Mouse (Mus musculus) stomach, embryonic 16.5 days (tissue): ENCODE data around the gene Gdf15. TPM values are rescaled to one million over a fixed set of nuclear protein-coding genes. Genes with fewer than 3 reads are reported as not detected.

ENCODE experiments used
- ATAC-seq: fragments of 200-750 bp; cut with Nextera tagmentation; 2 replicates; pipeline ENCODE4 v1.8.0; 2017; ENCODE audit warnings: moderate number of reproducible peaks, moderate TSS enrichment; ENCODE audit not compliant: insufficient read depth, low FRiP score
- H3K27ac ChIP-seq: fragments of 300-500 bp; sonication (generic); 2 replicates; pipeline ENCODE4 v1.5.1; 2014; ENCODE audit warnings: low read length
- H3K27me3 ChIP-seq: fragments of 300-500 bp; sonication (generic); 2 replicates; pipeline ENCODE4 v1.6.1; 2014; ENCODE audit warnings: low read length, control low read depth, mixed read lengths; ENCODE audit not compliant: control insufficient read depth, insufficient read depth
- H3K36me3 ChIP-seq: fragments of 300-500 bp; sonication (generic); 2 replicates; pipeline ENCODE4 v1.6.1; 2014; ENCODE audit warnings: low read length; ENCODE audit not compliant: control insufficient read depth, insufficient read depth
- H3K4me1 ChIP-seq: fragments of 300-500 bp; sonication (generic); 2 replicates; pipeline ENCODE4 v1.6.1; 2014; ENCODE audit warnings: low read length, control low read depth, mixed read lengths; ENCODE audit not compliant: control insufficient read depth, insufficient read depth
- H3K4me2 ChIP-seq: fragments of 300-500 bp; sonication (generic); 2 replicates; pipeline ENCODE4 v1.6.1; 2014; ENCODE audit warnings: low read depth, low read length, mixed read lengths
- H3K4me3 ChIP-seq: fragments of 300-500 bp; sonication (generic); replicated peaks from 2 replicates; pipeline ENCODE4 v1.5.1; 2014; ENCODE audit warnings: mild to moderate bottlenecking, low read length
- H3K9ac ChIP-seq: fragments of 300-500 bp; sonication (generic); 2 replicates; pipeline ENCODE4 v1.6.1; 2014; ENCODE audit warnings: low read length
- H3K9me3 ChIP-seq: fragments of 300-500 bp; sonication (generic); replicated peaks from 2 replicates; pipeline ENCODE4 v1.6.1; 2016; ENCODE audit warnings: low read length, control low read depth; ENCODE audit not compliant: control insufficient read depth
- WGBS: fragments of 180-500 bp; shearing (Covaris S2); extraction: QIAGEN DNeasy Blood & Tissue Kit; methylation state at CpG from one replicate; pipeline ENCODE4 v1.1.7; 2014; 5-methylcytosine and 5-hydroxymethylcytosine counted together
- polyA plus RNA-seq: library from polyadenylated mRNA; unstranded; fragments of >200 nt; fragmentation: Nextera tagmentation; extraction: Ambion mirVana; gene quantifications from 2 replicates; pipeline ENCODE4 v1.2.1, GENCODE M21; 2015

The Gdf15 gene
- polyA plus RNA-seq: 0.57 and 0.60 TPM in 2 replicates

DNA sequence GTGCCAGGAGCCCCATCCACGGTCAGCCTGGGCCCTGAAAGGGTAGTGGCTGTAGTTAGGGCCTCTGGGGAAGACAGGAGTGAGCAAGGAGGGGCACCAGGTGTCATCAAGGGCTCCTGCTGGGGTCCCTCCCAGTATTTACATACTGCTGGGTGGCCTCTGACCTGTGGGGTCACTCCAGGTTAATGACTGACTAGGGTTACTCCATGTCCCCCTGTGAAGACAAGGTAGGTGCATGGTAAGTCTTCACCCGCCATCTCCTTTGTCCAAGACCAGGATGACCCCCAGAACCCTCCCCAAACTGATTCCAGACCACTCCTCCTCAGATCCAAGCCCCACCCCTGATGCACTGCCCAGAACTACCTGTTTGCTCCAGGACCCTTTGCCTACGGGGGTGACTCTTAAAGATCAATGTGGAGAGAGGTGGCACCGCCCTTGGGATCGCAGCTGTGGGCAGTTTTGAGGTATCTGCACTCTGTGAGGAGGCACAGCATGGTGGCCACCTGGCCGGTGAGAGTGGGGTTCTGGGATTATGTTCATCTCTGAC lies at the start of gene Gdf15:
TSS of gene Gdf15 (minus strand) at position 111 of the 547 bp plus-strand sequence.
- H3K9me3 ChIP-seq: no peaks in the 10 kb centered on the region
- no peaks in the 10 kb centered on the region for H3K36me3 ChIP-seq
- no peak within 1 kb of the TSS for H3K27ac ChIP-seq
- H3K4me1 ChIP-seq: peaks cover 31% of the 10 kb centered on the region
- 0 out of 2 replicates have a peak within 1 kb of the TSS, but pooled peaks have one; percentile 34 for H3K9ac ChIP-seq
- no peaks in the 10 kb centered on the region for H3K27me3 ChIP-seq
- ATAC-seq: no peak
- no peak within 1 kb of the TSS for H3K4me2 ChIP-seq
- H3K4me3 ChIP-seq: no peak within 1 kb of the TSS
- 72% methylated on average over 6 of the region's 6 CpGs for WGBS

DNA sequence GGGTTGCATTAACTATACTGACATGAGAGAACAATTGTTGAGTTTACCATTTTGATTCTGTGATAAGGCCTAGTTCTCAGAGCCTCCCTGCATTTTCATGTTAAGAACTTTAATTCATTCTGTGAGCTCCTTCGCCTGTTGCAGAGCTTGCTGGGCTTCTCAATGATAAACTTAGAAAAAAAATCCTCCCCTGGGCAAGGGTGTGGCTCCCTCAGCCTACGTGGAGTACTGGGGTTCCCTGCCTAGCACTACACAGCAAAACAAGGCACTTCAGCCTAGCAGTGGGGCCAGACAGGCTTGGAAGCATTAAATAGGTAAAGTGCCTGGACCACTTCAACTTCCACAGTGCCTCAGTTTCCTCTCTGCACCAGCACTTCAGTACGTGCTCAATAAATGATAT lies 49.2 kb upstream of the Gdf15 start:
- Histone ChIP-seq H3K4me1 (peaks cover 30% of the 10 kb centered on the region), H3K9ac (peak overlapping the region; percentile 73; the same call in 1 of the 2 replicates), H3K9me3 (no peaks in the 10 kb centered on the region), H3K4me2 (no peak overlapping the region), H3K36me3 (peaks cover 12% of the 10 kb centered on the region; the same call in 1 of the 2 replicates), H3K27ac (peak overlapping the region; percentile 74), H3K27me3 (no peaks in the 10 kb centered on the region), H3K4me3 (no peak overlapping the region)
- WGBS: 58% methylated on average over 3 of the region's 3 CpGs
- ATAC-seq: 0 out of 2 replicates have a peak, but pooled peaks have one; percentile 26

DNA sequence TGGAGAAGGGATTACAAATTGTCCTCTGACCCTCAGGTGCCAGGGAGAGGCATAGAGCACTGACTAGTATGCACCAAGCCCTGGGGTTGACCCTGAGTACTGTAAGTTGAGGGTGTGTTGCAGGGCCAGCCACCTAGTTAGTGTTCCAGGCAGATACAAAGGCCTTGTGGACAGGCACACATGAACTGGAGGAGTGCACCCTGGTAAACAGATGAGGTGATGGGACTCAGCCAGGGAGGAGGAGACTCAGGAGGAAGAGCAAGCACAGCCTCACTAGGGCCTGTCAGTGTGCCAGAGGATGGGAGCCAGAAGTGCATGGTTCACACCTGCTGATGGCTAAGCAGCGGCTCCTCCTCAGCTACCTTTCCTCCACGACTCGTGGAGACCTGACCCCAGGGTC lies 47.8 kb upstream of the Gdf15 start:
- H3K4me3 ChIP-seq: no peak overlapping the region
- peak overlapping the region; percentile 38; the same call in 1 of the 2 replicates for H3K9ac ChIP-seq
- peaks cover 12% of the 10 kb centered on the region; the same call in 1 of the 2 replicates for H3K36me3 ChIP-seq
- peak overlapping the region; percentile 83 for H3K27ac ChIP-seq
- H3K9me3 ChIP-seq: no peaks in the 10 kb centered on the region
- no peaks in the 10 kb centered on the region for H3K27me3 ChIP-seq
- 54% methylated on average over 3 of the region's 3 CpGs for WGBS
- no peak overlapping the region for H3K4me2 ChIP-seq
- peaks cover 30% of the 10 kb centered on the region for H3K4me1 ChIP-seq
- ATAC-seq: peak; percentile 24; the same call in 1 of the 2 replicates

DNA sequence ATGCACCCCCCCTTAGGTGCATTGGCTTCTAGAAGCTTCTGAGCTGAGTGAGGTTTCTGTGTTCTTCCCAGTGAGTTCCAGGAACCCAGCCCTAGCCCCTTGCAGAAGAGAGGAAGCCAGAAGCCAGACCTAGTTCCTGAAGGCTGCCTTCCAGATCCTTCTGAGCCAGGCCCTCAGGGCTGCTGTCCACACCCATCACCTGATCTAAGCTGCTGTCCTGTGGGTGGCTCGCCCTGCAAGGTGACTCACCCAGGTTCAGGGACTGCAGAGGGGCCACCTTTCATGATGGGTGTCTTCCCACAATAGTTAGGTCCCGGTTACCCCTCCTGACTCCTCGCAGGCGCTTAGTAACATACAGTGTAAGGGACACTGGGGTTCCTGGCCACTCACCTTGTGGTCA lies 47.1 kb upstream of the Gdf15 start:
- Histone ChIP-seq H3K4me3 (no peak overlapping the region), H3K4me1 (peaks cover 34% of the 10 kb centered on the region), H3K27ac (peak overlapping the region; percentile 83), H3K36me3 (peaks cover 12% of the 10 kb centered on the region; the same call in 1 of the 2 replicates), H3K9me3 (no peaks in the 10 kb centered on the region), H3K27me3 (no peaks in the 10 kb centered on the region), H3K4me2 (no peak overlapping the region), H3K9ac (0 out of 2 replicates have a peak overlapping the region, but pooled peaks have one; percentile 8)
- ATAC-seq: no peak
- 82% methylated on average over 4 of the region's 4 CpGs for WGBS

DNA sequence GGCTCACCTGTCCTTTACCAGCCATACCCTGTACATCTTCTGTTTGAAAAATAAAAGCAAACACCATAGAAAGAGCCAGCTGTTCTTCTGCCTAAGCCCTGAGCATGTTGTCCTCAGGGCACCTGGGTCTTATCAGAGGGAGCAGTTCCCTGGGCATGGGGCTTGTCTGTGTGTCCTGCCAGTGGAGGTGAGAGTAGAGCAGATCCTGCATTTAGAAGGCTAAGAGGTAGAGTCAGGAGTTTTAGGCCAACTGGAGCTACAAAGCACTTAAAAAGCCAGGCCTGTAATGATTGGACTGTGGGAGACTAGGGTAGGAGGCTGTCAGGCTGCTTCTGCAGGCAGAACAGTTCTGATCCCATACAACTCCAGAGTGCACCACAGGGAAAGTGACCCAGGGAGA lies 46.4 kb upstream of the Gdf15 start:
- H3K4me2 ChIP-seq: no peak overlapping the region
- H3K27ac ChIP-seq: peak overlapping the region; percentile 83
- no peaks in the 10 kb centered on the region for H3K9me3 ChIP-seq
- no peak overlapping the region for H3K4me3 ChIP-seq
- H3K4me1 ChIP-seq: peaks cover 41% of the 10 kb centered on the region
- no peak for ATAC-seq
- H3K36me3 ChIP-seq: peaks cover 12% of the 10 kb centered on the region; the same call in 1 of the 2 replicates
- no peaks in the 10 kb centered on the region for H3K27me3 ChIP-seq
- H3K9ac ChIP-seq: no peak overlapping the region

DNA sequence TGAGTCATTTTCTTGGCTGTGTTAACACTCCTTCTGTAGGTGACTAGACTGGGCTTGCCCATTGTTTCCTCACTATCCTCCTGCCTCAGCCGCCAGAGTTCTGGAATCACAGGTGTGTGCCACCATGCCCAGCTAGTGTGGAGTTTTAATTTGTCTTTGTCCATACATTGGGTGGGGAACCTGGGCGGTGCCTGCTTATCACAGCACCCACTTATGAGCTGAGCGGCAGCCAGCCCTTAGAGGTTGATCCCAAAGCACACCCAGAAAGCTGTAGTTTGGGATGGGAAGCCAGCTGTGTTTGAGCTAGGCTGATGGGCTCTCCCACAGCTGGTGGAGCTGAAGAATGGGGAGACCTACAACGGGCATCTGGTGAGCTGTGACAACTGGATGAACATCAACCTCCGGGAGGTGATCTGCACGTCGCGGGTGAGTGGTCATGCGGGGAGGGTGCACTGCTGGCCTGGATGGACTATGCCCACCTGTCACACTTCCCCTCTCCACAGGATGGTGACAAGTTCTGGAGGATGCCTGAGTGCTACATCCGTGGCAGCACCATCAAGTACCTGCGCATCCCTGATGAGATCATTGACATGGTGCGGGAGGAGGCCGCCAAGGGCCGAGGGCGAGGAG lies 45.3 kb upstream of the Gdf15 start:
- Histone ChIP-seq H3K4me2 (no peak overlapping the region), H3K4me3 (no peak overlapping the region), H3K27me3 (no peaks in the 10 kb centered on the region), H3K27ac (no peak overlapping the region), H3K9ac (no peak overlapping the region), H3K9me3 (no peaks in the 10 kb centered on the region), H3K36me3 (peaks cover 12% of the 10 kb centered on the region; the same call in 1 of the 2 replicates), H3K4me1 (peaks cover 42% of the 10 kb centered on the region)
- ATAC-seq: no peak
- WGBS: 87% methylated on average over 15 of the region's 15 CpGs

DNA sequence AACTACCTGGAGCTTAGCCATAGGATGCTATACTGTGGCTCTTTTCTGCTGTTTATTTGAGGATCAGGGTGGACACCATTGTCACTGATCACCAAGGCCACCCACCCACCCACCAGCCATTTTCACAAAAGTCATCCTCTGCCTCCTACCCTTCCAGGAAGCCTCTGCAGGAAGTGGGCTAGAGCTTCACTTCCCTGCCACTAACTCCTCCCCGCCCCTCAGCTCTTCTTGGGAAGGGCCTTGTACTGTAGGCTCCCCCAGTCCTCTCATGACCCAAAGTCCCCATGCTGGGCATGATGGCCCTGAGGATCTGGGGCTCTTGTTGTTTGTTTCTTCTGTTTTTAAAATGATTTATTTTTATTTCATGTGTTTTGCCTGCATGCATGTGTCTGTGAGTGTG lies 43.1 kb upstream of the Gdf15 start:
- Histone ChIP-seq H3K4me1 (peaks cover 34% of the 10 kb centered on the region), H3K4me2 (no peak overlapping the region), H3K27ac (peak overlapping the region; percentile 97; the same call in 1 of the 2 replicates)

DNA sequence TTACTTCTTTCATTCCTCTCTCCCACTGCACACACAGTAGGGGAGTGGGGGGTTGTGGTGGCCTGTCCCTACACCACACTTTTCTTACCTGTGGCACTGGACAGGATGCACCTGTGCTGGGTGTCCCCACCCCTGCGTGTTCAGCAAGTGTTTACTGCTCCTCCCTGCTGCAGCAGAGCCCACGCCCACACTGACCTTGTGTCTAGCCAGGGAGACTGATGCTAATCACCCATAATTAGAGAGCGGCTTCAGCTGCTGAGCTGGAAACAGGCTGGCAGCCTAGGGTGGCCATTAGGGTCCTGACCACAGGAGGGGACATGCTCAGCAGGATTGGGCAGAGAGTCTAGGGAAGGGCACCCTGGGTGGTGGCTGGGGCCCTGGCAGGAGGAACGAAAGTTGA lies 42.5 kb upstream of the Gdf15 start:
- ATAC-seq: no peak
- Histone ChIP-seq H3K4me3 (no peak overlapping the region), H3K27ac (peak overlapping the region; percentile 97), H3K4me1 (peaks cover 32% of the 10 kb centered on the region), H3K36me3 (peaks cover 10% of the 10 kb centered on the region; the same call in 1 of the 2 replicates), H3K27me3 (no peaks in the 10 kb centered on the region), H3K9me3 (no peaks in the 10 kb centered on the region), H3K4me2 (0 out of 2 replicates have a peak overlapping the region, but pooled peaks have one; percentile 66), H3K9ac (peak overlapping the region; percentile 87; the same call in 1 of the 2 replicates)
- WGBS: 60% methylated on average over 4 of the region's 4 CpGs

More for the DNA sequence above, 43.1 kb upstream of the Gdf15 start:
- H3K9ac ChIP-seq: no peak overlapping the region
- no peaks in the 10 kb centered on the region for H3K27me3 ChIP-seq
- H3K36me3 ChIP-seq: peaks cover 12% of the 10 kb centered on the region; the same call in 1 of the 2 replicates
- no peak for ATAC-seq
- WGBS: 50% methylated on average over 1 of the region's 1 CpGs
- H3K9me3 ChIP-seq: no peaks in the 10 kb centered on the region
- no peak overlapping the region for H3K4me3 ChIP-seq

DNA sequence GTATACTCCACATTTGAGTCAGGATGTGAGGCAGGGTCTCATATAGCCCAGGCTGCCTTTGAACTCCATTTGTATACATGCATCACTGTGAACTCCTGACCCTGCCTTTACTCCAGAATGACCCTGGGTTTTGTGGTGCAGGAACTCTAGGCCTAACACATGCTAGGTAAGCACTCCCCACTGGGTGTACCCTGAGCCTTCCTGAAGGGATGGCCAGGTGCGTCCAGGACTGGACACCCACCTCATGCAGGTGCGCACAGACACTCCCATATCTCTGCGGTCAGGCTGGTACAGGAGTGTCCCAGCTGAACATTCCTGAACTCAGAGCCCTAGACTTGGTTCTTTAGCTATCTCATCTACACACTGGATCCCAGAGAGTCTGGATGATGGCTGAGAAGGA lies 41.9 kb upstream of the Gdf15 start:
- peak overlapping the region; percentile 87 for H3K9ac ChIP-seq
- H3K4me1 ChIP-seq: peaks cover 27% of the 10 kb centered on the region
- peak overlapping the region; percentile 66 for H3K4me2 ChIP-seq
- no peaks in the 10 kb centered on the region for H3K27me3 ChIP-seq
- H3K36me3 ChIP-seq: 0 out of 2 replicates have a peak, but pooled peaks cover 9% of the 10 kb centered on the region
- ATAC-seq: no peak
- WGBS: 71% methylated on average over 3 of the region's 3 CpGs
- H3K4me3 ChIP-seq: peak overlapping the region; percentile 82
- peak overlapping the region; percentile 97 for H3K27ac ChIP-seq
- H3K9me3 ChIP-seq: no peaks in the 10 kb centered on the region
